ENCODE assay signal across 7 mouse cellular contexts in genomic region chr8:123064809-123065213, GRCm38 (mm10). TPM values are rescaled to one million over a fixed set of nuclear protein-coding genes. Genes with fewer than 3 reads are reported as not detected.
DNase-seq lines count a peak whose midpoint lies in the region; ATAC-seq and TF ChIP-seq lines count a peak whose summit lies in the region.

No protein-coding gene starts in this region.

- H3K9me3 ChIP-seq in lung, embryonic 14.5 days (ENCODE audit: low read depth, low read length), result no peaks in the 10 kb centered on the region
- no peaks in the 10 kb centered on the region for H3K9me3 ChIP-seq in liver, embryonic 15.5 days (replicated peaks)

- peak overlapping the region; percentile 92 for H3K27ac ChIP-seq in lung, embryonic 14.5 days (ENCODE audit: low read depth)
- H3K27ac ChIP-seq in bone marrow, adult 2 months (ENCODE audit: control insufficient read depth, insufficient read depth, low read depth, low read length, poor library complexity), result peak overlapping the region; percentile 95
- peak overlapping the region; percentile 95 for H3K27ac ChIP-seq in liver, embryonic 15.5 days (replicated peaks)

- TF ChIP-seq POLR2A in bone marrow, adult 2 months (IDR thresholded peaks at IDR 0.05; ENCODE audit: borderline replicate concordance, control insufficient read depth, low read depth, low read length), result no peak

- no peak for TF ChIP-seq CTCF in lung, embryonic 14.5 days (IDR thresholded peaks at IDR 0.05; ENCODE audit: low read depth)
- no peak for TF ChIP-seq CTCF in bone marrow, adult 2 months (IDR thresholded peaks at IDR 0.05; ENCODE audit: control insufficient read depth, insufficient read depth, low read length)

- DNase-seq in lung, embryonic 14.5 days, result peak; percentile 50
- no peak for DNase-seq in lung, postnatal 10 days
- DNase-seq in spleen, adult 12 weeks (ENCODE audit: low spot score), result peak; percentile 48
- DNase-seq in urinary bladder, postnatal 4 days (ENCODE audit: low spot score in 2 of 2), result no peak

- H3K9ac ChIP-seq in lung, embryonic 14.5 days, result peak overlapping the region; percentile 93
- peak overlapping the region; percentile 96 for H3K9ac ChIP-seq in liver, embryonic 15.5 days

- H3K4me2 ChIP-seq in lung, embryonic 14.5 days, result peak overlapping the region; percentile 95
- H3K4me2 ChIP-seq in liver, embryonic 15.5 days, result peak overlapping the region; percentile 82

- ATAC-seq in lung, embryonic 14.5 days (ENCODE audit: insufficient read depth), result peak; percentile 2
- ATAC-seq in granulocyte monocyte progenitor cell, adult 5-6 weeks (replicated peaks; ENCODE audit: poor library complexity, severe bottlenecking), result peak; percentile 45
- ATAC-seq in liver, embryonic 15.5 days (ENCODE audit: insufficient read depth), result peak; percentile 24

- H3K4me3 ChIP-seq in lung, embryonic 14.5 days (ENCODE audit: low read depth, low read length), result peak overlapping the region; percentile 94
- peak overlapping the region; percentile 70 for H3K4me3 ChIP-seq in bone marrow, adult 2 months (replicated peaks; ENCODE audit: control insufficient read depth, low read depth, low read length)
- peak overlapping the region; percentile 97 for H3K4me3 ChIP-seq in liver, embryonic 15.5 days (replicated peaks)

- H3K4me1 ChIP-seq in lung, embryonic 14.5 days (ENCODE audit: insufficient read depth), result peaks cover 11% of the 10 kb centered on the region
- H3K4me1 ChIP-seq in bone marrow, adult 2 months (ENCODE audit: control insufficient read depth, insufficient read depth, low read length), result no peaks in the 10 kb centered on the region; the same call in 1 of the 2 replicates
- H3K4me1 ChIP-seq in liver, embryonic 15.5 days (replicated peaks), result peaks cover 36% of the 10 kb centered on the region

- under 1% methylated on average over 14 of the region's 14 CpGs for WGBS in lung, embryonic 14.5 days
- 1% methylated on average over 14 of the region's 14 CpGs for WGBS in bone marrow, adult 2 months
- WGBS in liver, embryonic 15.5 days (ENCODE audit: insufficient replicate concordance), result under 1% methylated on average over 14 of the region's 14 CpGs

- peaks cover 18% of the 10 kb centered on the region for H3K36me3 ChIP-seq in lung, embryonic 14.5 days (ENCODE audit: insufficient read depth)
- H3K36me3 ChIP-seq in liver, embryonic 15.5 days (replicated peaks), result peaks cover 15% of the 10 kb centered on the region

- H3K27me3 ChIP-seq in lung, embryonic 14.5 days (ENCODE audit: insufficient read depth, low read length), result no peaks in the 10 kb centered on the region
- H3K27me3 ChIP-seq in liver, embryonic 15.5 days, result no peaks in the 10 kb centered on the region

RNA-seq across cellular contexts. Expression of gene Spg7, which starts 2.1 kb away (rescaled TPM):
- 44.5 and 45.0 TPM in 2 replicates for polyA plus RNA-seq in lung, embryonic 14.5 days (2014; fragmentation: Nextera tagmentation; extraction: Ambion mirVana)
- 66.1 and 74.6 TPM in 2 replicates for polyA plus RNA-seq in bone marrow, adult 2 months (2011; ENCODE audit: insufficient read depth, insufficient read length, low replicate concordance, missing spikeins)
- total RNA-seq in granulocyte monocyte progenitor cell, adult 5-6 weeks (2014; fragmentation: Nextera tagmentation), result 29.5 and 40.3 TPM in 2 replicates
- 47.3 and 65.5 TPM in 2 replicates for total RNA-seq in granulocyte monocyte progenitor cell, adult 5-6 weeks (2017)
- polyA plus RNA-seq in liver, embryonic 15.5 days (2015; fragmentation: Nextera tagmentation; extraction: Ambion mirVana), result 20.8 and 21.2 TPM in 2 replicates

RNA-seq across cellular contexts. Expression of gene Ankrd11, which starts 22.7 kb away (rescaled TPM):
- 87.5 and 94.6 TPM in 2 replicates for polyA plus RNA-seq in lung, embryonic 14.5 days (2014; fragmentation: Nextera tagmentation; extraction: Ambion mirVana)
- polyA plus RNA-seq in bone marrow, adult 2 months (2011; ENCODE audit: insufficient read depth, insufficient read length, low replicate concordance, missing spikeins), result 38.1 and 78.7 TPM in 2 replicates
- total RNA-seq in granulocyte monocyte progenitor cell, adult 5-6 weeks (2014; fragmentation: Nextera tagmentation), result 86.3 and 104 TPM in 2 replicates
- total RNA-seq in granulocyte monocyte progenitor cell, adult 5-6 weeks (2017), result 63.3 and 63.9 TPM in 2 replicates
- 18.1 and 20.8 TPM in 2 replicates for polyA plus RNA-seq in liver, embryonic 15.5 days (2015; fragmentation: Nextera tagmentation; extraction: Ambion mirVana)

RNA-seq across cellular contexts. Expression of gene Rpl13, which starts 37.3 kb away (rescaled TPM):
- polyA plus RNA-seq in lung, embryonic 14.5 days (2014; fragmentation: Nextera tagmentation; extraction: Ambion mirVana), result 1,722 and 1,770 TPM in 2 replicates
- 1,064 and 1,759 TPM in 2 replicates for polyA plus RNA-seq in bone marrow, adult 2 months (2011; ENCODE audit: insufficient read depth, insufficient read length, low replicate concordance, missing spikeins)
- total RNA-seq in granulocyte monocyte progenitor cell, adult 5-6 weeks (2014; fragmentation: Nextera tagmentation), result 1,716 and 2,163 TPM in 2 replicates
- 2,167 and 2,701 TPM in 2 replicates for total RNA-seq in granulocyte monocyte progenitor cell, adult 5-6 weeks (2017)
- 785 TPM in 2 replicates for polyA plus RNA-seq in liver, embryonic 15.5 days (2015; fragmentation: Nextera tagmentation; extraction: Ambion mirVana)

RNA-seq across cellular contexts. Expression of gene Cpne7, which starts 52.4 kb away (rescaled TPM):
- 0.24 and 0.49 TPM in 2 replicates for polyA plus RNA-seq in lung, embryonic 14.5 days (2014; fragmentation: Nextera tagmentation; extraction: Ambion mirVana)
- 0.40 and 1.5 TPM in 2 replicates for polyA plus RNA-seq in bone marrow, adult 2 months (2011; ENCODE audit: insufficient read depth, insufficient read length, low replicate concordance, missing spikeins)
- not detected in 2 replicates for total RNA-seq in granulocyte monocyte progenitor cell, adult 5-6 weeks (2014; fragmentation: Nextera tagmentation)
- total RNA-seq in granulocyte monocyte progenitor cell, adult 5-6 weeks (2017), result not detected in 2 replicates
- 0.30 and 0.45 TPM in 2 replicates for polyA plus RNA-seq in liver, embryonic 15.5 days (2015; fragmentation: Nextera tagmentation; extraction: Ambion mirVana)

Comparison
In these comparisons a context has a peak if more than half of its experiments do, and no peak if none do; other contexts are left out.
1. DNase-seq: peak in lung, embryonic 14.5 days (single experiment) and spleen, adult 12 weeks (single experiment); none in lung, postnatal 10 days (single experiment) and urinary bladder, postnatal 4 days (0 of 2).
2. Peak in every context shown above with its lines, with median percentiles within 50 percentile points of each other: ATAC-seq, H3K27ac ChIP-seq and H3K4me3 ChIP-seq.